ENCODE assay signal across 23 mouse cellular contexts in genomic region chr15:12721684-12722500, GRCm38 (mm10). TPM values are rescaled to one million over a fixed set of nuclear protein-coding genes. Genes with fewer than 3 reads are reported as not detected.
A peak's percentile ranks its signal among the peaks of the same experiment; 100 is the strongest.
DNase-seq lines count a peak whose midpoint lies in the region; ATAC-seq lines count a peak whose summit lies in the region.
"Had no signal": no experiment of that assay in that cellular context is flagged by ENCODE, and none has a peak within 500 bp of the region (broad histone marks: within the 10 kb centered on the region; RNA-seq: fewer than 3 reads in every experiment).

No protein-coding gene starts in this region.

- no peaks in the 10 kb centered on the region for H3K4me1 ChIP-seq in midbrain, embryonic 13.5 days (replicated peaks)
- H3K4me1 ChIP-seq: forebrain, embryonic 13.5 days; liver, embryonic 15.5 days; midbrain, embryonic 12.5 days; neural tube, embryonic 13.5 days had no signal

- no peak overlapping the region for H3K27ac ChIP-seq in midbrain, embryonic 13.5 days
- H3K27ac ChIP-seq: embryonic facial prominence, embryonic 12.5 days; forebrain, embryonic 13.5 days; heart, embryonic 13.5 days; kidney, postnatal 0 days; limb, embryonic 15.5 days; liver, embryonic 15.5 days; midbrain, embryonic 12.5 days; neural tube, embryonic 13.5 days had no signal

- no peak for ATAC-seq in midbrain, embryonic 13.5 days
- ATAC-seq: forebrain, embryonic 13.5 days; hindbrain, embryonic 16.5 days; intestine, embryonic 16.5 days had no signal

- peak; percentile 66 for DNase-seq in gastrocnemius, adult 18-20 months (ENCODE audit: low spot score)
- no peak for DNase-seq in gastrocnemius, postnatal 25 days
- DNase-seq in heart, postnatal 10 days = peak; percentile 55 to 57
- DNase-seq in heart, postnatal 36 days = no peak
- DNase-seq in adipocyte (ENCODE audit: low spot score) = peak; percentile 36
- DNase-seq in lung, postnatal 14 days = peak; percentile 25
- no peak for DNase-seq in urinary bladder, postnatal 4 days (ENCODE audit: low spot score in 2 of 2)
- DNase-seq: cerebellum, adult 9-11 months; spleen, adult 18-20 months; thymus, postnatal 36 days had no signal

- H3K9ac ChIP-seq in midbrain, embryonic 13.5 days (replicated peaks) = no peak overlapping the region
- H3K9ac ChIP-seq: embryonic facial prominence, embryonic 12.5 days; forebrain, embryonic 13.5 days; heart, embryonic 13.5 days; limb, embryonic 15.5 days; liver, embryonic 15.5 days; midbrain, embryonic 12.5 days; neural tube, embryonic 13.5 days had no signal

- 84% methylated on average over 6 of the region's 6 CpGs for WGBS in midbrain, embryonic 13.5 days

- intact Hi-C loops in heart, postnatal 10 days (cut with DNase I) = no loop called here
- intact Hi-C loops in heart, postnatal 36 days (cut with DNase I) = no loop called here

- no peak overlapping the region for H3K4me3 ChIP-seq in midbrain, embryonic 13.5 days (replicated peaks)
- H3K4me3 ChIP-seq: embryonic facial prominence, embryonic 12.5 days; erythroblast, embryonic 14.5 days; forebrain, embryonic 13.5 days; heart, embryonic 13.5 days; limb, embryonic 15.5 days; liver, embryonic 15.5 days; midbrain, embryonic 12.5 days; neural tube, embryonic 13.5 days had no signal

- H3K27me3 ChIP-seq in midbrain, embryonic 13.5 days = no peaks in the 10 kb centered on the region
- H3K27me3 ChIP-seq: embryonic facial prominence, embryonic 12.5 days; forebrain, embryonic 13.5 days; heart, embryonic 13.5 days; limb, embryonic 15.5 days; liver, embryonic 15.5 days; midbrain, embryonic 12.5 days; neural tube, embryonic 13.5 days had no signal

- no peaks in the 10 kb centered on the region for H3K36me3 ChIP-seq in midbrain, embryonic 13.5 days
- H3K36me3 ChIP-seq: embryonic facial prominence, embryonic 12.5 days; G1E; limb, embryonic 15.5 days; liver, embryonic 15.5 days; midbrain, embryonic 12.5 days; neural tube, embryonic 13.5 days had no signal

- no peaks in the 10 kb centered on the region for H3K9me3 ChIP-seq in midbrain, embryonic 13.5 days
- H3K9me3 ChIP-seq: embryonic facial prominence, embryonic 12.5 days; forebrain, embryonic 13.5 days; G1E; heart, embryonic 13.5 days; limb, embryonic 15.5 days; liver, embryonic 15.5 days; midbrain, embryonic 12.5 days; neural tube, embryonic 13.5 days had no signal

- no peak overlapping the region for H3K4me2 ChIP-seq in midbrain, embryonic 13.5 days (replicated peaks)
- H3K4me2 ChIP-seq: embryonic facial prominence, embryonic 12.5 days; forebrain, embryonic 13.5 days; heart, embryonic 13.5 days; limb, embryonic 15.5 days; liver, embryonic 15.5 days; midbrain, embryonic 12.5 days; neural tube, embryonic 13.5 days had no signal

RNA-seq across cellular contexts. Expression of gene Pdzd2, which starts 17.8 kb away (rescaled TPM):
- 10 to 100 TPM; 14.1 to 16.3 TPM for total RNA-seq in gastrocnemius, adult 18-20 months (2021)
- 10 to 100 TPM; 18.9 to 19.3 TPM for total RNA-seq in gastrocnemius, postnatal 25 days (2021)
- total RNA-seq in heart, postnatal 10 days (2021) = 100 to 1,000 TPM; 186 to 218 TPM
- 100 to 1,000 TPM in 1 of 2 experiments, 10 to 100 TPM in 1; 86.3 to 104 TPM for total RNA-seq in heart, postnatal 36 days (2021)
- polyA plus RNA-seq in midbrain, embryonic 13.5 days (2015; fragmentation: Nextera tagmentation; extraction: Ambion mirVana) = 7.2 and 9.7 TPM in 2 replicates

Comparison
In these comparisons a context has a peak if more than half of its experiments do, and no peak if none do; other contexts are left out.
1. DNase-seq: peak in gastrocnemius, adult 18-20 months (single experiment), heart, postnatal 10 days (2 of 2), adipocyte (single experiment) and lung, postnatal 14 days (single experiment); none in gastrocnemius, postnatal 25 days (single experiment), heart, postnatal 36 days (0 of 2) and urinary bladder, postnatal 4 days (0 of 2).
2. RNA of gene Pdzd2, which starts 17.8 kb away (total RNA-seq): 186 to 218 TPM in heart, postnatal 10 days and 86.3 to 104 TPM in heart, postnatal 36 days; 18.9 to 19.3 TPM in gastrocnemius, postnatal 25 days and 14.1 to 16.3 TPM in gastrocnemius, adult 18-20 months; every median in the first group is over 4 times any median in the second.